Mouse (Mus musculus) brown adipose tissue, adult 24 weeks (tissue): ENCODE measurements at regions not wholly inside any gene's neighbourhood (a gene's known extent, or its start where the extent isn't known, plus 50 kb on each side); places are given as distances from the start of the nearest gene placed in this dataset.

Experiments used
- H3K27ac ChIP-seq: fragments of 200-500 bp; replicated peaks from 2 replicates; pipeline ENCODE4 v1.5.1; 2012; ENCODE audit warnings: low read depth, mild to moderate bottlenecking, low read length
- H3K4me1 ChIP-seq: fragments of 200-500 bp; 2 replicates; pipeline ENCODE4 v1.6.1; 2012; ENCODE audit warnings: low read length, mixed read lengths; ENCODE audit not compliant: control insufficient read depth, insufficient read depth, insufficient read length
- H3K4me3 ChIP-seq: fragments of 200-500 bp; 2 replicates; pipeline ENCODE4 v1.5.1; 2012; ENCODE audit warnings: low read depth, mild to moderate bottlenecking, low read length, moderate library complexity; ENCODE audit not compliant: insufficient read depth

DNA sequence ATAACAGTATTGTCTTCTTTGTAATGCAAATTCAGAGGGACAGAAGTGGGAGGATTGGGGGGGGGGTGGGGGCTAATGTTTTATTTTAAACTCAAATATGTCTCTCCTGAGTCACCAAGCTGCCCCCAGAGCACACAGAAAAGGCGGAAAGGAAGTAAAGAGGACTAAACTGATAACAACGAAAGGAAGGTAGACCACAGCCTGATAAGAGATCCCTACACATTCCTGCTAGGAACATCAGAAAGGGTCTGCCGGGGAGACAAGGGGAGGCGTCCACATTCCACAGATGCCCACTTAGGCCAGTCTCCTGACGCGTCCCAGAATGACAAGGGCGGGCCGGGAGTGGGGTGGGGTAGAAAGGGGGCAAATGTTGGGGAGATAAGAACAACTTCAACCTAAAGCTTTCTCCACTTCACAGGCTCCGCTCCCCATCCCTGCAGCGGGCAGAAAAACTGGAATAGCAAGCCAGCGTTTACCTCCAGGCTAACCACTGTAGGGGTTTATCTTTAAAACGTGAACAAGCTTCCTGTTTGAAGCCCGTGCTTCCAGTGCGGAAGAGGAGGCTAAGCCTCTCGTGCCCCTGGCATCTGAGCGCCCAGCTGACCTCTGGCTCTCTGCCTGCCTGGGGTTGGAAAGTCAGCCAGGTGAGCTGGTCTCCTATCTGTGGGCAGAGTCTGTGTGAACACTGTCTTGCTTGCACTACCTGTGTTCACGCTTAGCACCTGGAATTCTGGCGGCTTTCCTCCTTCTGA is 93.9 kb downstream of the Spry2 start:
- Histone ChIP-seq H3K4me3 (no peak overlapping the region), H3K4me1 (no peaks in the 10 kb centered on the region), H3K27ac (no peak overlapping the region)

DNA sequence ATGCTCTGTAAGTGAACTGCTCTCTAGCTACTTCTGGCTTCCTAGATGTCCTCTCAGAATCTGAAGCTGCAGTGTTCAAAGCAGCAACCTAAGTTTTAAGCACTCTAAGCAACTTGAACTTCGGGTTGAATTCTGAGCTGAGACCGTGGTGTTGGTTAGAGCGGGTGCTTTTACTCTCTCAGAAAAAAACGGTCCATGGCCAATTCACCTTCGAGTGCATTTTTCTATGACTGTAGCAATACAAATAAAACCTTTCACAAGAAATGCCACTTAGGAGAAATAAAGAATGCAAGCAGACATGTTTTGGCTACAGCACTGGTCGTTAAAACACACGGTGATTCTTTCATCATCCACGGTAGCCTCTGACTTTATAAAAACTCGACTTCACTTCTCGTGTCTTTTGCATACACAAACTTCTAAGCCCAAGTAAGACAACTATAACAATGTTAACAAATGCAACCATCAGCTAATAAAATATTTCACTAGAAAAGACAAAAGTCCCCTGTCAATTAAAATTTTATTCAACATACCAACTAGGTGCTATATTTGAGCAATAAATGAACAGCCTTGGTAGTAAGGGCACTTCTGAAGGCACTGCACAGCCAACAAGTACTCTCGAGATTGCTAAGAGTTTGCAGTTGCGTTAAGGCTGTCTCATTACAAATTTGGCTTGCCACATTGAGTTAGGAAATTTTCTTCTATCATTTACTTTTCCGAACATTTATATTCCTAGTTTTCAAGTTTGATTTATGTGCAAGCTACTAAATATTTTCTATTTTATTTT is 96.3 kb downstream of the Spry2 start:
- Histone ChIP-seq H3K4me1 (no peaks in the 10 kb centered on the region), H3K4me3 (no peak overlapping the region), H3K27ac (no peak overlapping the region)

DNA sequence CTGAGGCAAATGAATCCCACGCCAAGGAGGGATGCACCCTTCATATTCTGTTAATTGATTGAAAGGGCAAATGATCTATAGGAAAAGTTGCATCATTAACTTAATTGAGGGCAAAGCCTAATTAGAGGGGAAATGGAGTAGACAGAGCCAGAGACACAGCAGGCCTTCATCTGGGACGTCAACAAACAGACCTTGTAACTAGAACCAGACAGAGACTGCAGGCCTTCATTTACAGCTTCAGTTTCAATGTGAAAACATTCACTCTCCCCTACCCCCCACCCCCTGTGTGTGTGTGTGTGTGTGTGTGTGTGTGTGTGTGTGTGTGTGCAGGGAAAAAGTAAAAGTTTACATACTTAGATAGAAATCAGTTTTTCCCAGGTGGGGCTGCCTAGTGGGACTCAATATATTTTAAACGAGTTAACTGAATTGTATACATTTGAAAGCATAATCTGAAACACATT is 97.2 kb downstream of the Spry2 start:
- H3K4me1 ChIP-seq = no peaks in the 10 kb centered on the region
- no peak overlapping the region for H3K27ac ChIP-seq
- no peak overlapping the region for H3K4me3 ChIP-seq

DNA sequence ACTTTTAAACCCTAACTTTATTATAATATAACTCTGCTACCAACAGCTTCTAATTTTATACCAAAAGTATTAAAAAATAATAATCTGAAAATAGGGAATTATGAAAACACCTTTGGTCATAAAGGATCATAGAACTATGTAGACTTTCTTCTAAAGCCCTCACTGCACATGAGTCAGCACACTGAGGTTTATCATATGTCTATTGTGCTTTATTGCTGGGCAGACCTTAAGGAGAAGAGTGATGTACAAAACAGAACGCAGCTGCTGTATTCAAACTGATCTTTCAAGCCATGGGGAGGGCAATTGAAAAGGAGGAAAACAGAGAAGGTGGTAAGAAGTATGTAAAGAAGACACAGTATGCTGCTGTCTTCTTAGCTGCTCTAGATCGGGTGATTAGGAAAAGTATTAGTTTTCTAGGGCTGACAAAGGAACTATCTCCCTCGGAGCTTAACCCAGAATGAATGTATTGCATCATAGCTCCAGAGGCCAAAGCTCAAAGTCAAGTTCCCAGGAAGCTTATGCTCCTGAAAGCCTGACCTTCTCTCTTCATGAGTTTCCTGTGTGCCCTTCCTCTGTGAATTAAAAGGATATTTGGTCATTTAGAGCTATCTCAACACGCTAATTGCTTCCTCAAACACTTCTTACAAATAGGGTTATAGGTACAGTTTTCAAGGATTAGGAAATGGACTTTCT is 103.5 kb downstream of the Spry2 start:
- H3K4me1 ChIP-seq = no peaks in the 10 kb centered on the region
- H3K4me3 ChIP-seq = no peak overlapping the region
- no peak overlapping the region; the same call in 1 of the 2 replicates for H3K27ac ChIP-seq

DNA sequence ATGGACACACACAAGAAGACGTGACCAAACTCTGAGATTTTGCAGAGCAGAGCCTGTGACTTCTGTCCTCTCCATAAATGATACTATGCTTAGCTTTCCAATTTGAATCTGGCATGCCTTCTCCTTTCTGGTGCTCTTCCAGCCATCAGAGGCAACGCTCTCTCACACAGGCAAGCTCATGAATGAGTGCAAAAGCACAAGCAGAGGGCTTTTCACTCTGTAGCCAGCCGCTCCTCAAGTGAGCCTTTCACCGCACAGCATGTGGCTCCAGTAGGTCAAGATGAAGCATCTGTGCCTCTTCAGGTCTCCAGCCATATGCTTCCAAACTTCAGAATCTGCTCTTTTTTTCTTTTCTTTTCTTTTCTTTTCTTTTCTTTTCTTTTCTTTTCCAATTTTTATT is 106.2 kb downstream of the Spry2 start:
- Histone ChIP-seq H3K4me1 (no peaks in the 10 kb centered on the region), H3K4me3 (no peak overlapping the region), H3K27ac (no peak overlapping the region)

DNA sequence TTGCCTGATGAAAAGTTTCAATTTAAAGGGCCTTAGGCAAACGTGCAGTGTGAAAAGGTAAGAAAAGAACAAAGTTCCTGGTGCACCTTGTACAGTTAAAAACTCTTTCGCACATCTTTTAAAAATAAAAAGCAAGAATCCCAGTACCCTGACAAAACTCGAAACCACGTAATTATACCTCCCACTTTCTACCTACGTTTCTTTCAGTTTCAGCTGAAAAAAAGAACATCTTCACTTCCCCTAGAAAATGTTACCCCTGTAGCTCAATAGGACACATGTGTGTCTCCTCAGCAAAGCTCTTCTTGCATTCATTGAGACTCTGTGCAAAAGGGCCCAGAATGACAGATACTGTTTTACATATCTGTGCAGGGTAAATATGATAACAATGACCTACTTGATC is 113.2 kb downstream of the Spry2 start:
- Histone ChIP-seq H3K4me1 (no peaks in the 10 kb centered on the region), H3K4me3 (no peak overlapping the region), H3K27ac (no peak overlapping the region)

DNA sequence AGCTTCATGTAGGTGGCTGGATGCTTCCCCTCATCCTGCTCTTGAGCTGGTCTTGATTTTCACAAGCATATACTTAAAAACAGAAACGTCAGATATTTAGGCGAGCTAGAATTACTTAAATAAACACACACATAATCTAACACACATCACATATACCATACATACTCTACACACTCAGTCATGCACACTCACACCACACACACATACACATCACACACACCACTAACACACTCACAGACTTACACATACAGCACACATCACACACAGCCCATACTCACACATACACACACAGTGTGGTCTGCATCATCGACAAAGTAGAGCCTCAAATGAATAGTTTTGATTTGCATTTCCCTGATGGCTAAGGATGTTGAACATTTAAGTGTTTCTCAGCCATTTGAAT is 116.9 kb downstream of the Spry2 start:
- no peak overlapping the region for H3K4me3 ChIP-seq
- H3K4me1 ChIP-seq = no peaks in the 10 kb centered on the region
- no peak overlapping the region; the same call in 1 of the 2 replicates for H3K27ac ChIP-seq

DNA sequence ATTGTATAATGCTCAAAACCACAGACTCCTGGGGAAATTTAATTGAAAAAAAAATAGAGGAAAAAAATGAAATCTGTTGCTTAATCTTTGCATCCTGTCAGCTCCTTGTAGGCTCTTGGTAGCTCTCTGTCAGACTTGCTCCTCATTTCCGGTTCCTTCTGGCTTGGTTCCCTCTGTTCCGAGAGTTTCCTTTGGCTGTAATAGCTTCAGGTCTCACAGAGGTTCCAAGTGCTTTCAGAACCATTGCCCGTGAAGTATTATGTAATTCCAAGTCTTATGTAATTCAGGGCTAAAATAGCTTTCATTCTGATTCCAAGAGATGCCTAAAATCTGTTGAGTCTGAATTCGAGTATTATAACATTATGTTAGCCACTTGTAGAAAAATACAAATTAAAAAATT is 117.3 kb downstream of the Spry2 start:
- Histone ChIP-seq H3K4me1 (no peaks in the 10 kb centered on the region), H3K4me3 (no peak overlapping the region), H3K27ac (no peak overlapping the region; the same call in 1 of the 2 replicates)

DNA sequence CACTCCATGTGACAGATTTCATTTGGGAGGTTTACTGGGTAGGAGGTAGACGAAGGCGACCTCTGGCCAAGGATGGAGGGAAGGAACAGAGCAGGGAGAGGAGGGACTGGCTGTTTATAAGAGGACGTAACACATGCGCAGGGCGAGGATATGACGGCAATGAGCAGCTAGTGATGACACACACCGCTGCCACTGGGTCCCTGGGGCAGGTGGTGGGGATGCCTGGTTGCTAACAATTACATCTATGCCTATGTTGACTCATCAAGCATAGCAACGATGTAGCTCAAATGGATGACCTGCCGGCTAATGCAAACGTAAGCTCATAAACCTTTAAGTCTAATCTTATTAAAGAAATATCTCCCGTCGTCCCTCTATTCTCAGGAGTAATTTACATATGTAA is 122.9 kb downstream of the Spry2 start:
- H3K4me3 ChIP-seq = no peak overlapping the region
- H3K4me1 ChIP-seq = no peaks in the 10 kb centered on the region
- H3K27ac ChIP-seq = no peak overlapping the region

DNA sequence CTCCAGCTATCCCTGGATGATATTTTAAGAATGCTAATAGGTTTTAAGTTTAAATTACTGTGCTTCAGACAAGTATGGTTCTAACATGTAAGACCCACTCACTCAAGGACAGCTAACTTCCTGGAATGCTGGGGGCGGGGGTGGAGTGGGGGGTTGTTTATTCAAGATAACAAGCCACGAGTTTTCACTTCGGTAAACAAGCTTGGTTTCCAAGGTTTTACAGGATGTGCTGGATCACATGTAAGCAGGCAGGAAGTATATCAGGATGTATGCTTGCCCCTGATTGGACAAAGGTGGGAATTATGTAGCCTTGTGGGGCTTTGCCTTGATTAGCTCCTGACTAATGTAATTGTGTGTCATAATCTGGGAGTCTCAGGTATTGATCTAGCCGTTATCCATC is 129.5 kb downstream of the Spry2 start:
- Histone ChIP-seq H3K27ac (no peak overlapping the region), H3K4me3 (no peak overlapping the region), H3K4me1 (no peaks in the 10 kb centered on the region)

DNA sequence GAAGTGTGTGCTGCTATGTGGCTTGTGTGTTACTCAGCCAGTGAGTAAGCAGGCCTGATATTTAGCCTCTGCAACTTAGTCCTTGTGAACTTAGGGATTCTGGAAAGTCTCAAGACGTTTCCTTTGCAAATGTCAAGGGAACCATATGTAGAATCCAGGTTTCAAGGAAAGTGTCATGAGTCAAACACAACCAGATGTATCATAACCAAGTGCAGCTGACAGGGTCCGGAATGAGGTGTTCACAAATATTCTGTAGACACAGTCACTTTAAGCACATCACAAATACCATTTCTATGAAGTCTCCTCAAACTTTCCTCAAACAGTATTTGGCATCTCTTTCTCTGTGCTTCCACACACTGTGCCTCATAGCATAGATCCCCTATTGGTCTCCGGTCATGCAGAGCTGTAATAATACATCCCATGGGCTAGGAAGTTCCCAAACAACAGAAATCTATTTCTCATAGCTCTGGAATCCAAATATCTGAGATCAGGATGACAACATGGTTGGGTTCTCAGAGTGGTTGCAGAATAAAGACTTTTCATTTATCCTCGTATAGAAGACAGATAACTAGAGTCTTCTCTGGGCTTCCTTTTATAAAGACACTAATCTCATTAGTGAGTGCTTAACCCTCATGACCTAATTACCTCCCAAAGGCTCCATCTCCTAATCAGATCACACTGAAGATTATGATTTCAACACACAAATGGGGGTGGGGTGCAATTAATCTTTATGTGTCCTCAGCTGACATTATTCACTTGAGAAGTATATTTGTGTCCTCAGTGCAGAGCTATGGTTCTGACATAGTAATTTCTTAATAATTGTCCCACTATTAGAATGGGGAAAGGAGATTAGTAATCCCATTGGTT is 143.9 kb downstream of the Spry2 start:
- Histone ChIP-seq H3K4me3 (no peak overlapping the region), H3K27ac (no peak overlapping the region)

DNA sequence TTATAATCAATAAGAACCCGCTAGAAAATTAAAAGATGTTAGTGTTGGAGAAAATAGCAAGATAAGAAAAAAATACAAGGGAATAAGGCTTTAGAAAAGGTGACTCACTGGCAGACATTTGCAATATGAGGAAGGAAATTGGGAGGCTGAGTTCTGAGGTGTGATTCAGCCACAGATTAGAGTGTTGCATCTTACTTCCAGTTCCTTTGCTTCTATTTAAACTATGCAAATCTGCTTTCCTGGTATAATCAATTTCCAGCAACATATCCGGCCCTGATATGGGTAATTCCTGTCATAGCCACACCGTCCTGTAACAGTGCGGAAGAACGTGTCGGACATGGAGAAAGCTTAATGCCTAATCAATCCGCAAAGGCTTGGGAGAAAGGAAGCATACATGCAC is 144.9 kb downstream of the Spry2 start:
- H3K27ac ChIP-seq = no peak overlapping the region; the same call in 1 of the 2 replicates

More for the DNA sequence above, 143.9 kb downstream of the Spry2 start:
- no peaks in the 10 kb centered on the region for H3K4me1 ChIP-seq

DNA sequence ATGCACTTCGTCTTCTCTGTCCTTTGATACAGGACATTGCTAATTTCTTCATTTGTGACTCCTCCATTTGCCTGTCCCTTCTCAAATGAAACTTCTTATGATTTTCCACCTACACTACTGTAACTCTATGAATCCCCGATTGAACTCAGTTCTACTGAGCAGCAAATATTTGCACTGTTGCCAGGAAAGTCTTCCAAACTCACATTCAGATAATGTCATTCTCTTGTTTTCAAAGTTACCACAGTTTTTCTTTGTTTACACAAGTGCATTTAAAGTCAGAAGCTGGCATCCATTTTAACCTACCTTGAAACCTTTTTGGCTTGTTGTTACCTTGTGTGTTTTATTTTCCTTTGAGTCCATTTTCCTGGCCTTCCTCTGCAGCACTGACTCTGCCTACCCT is 152.0 kb downstream of the Spry2 start:
- Histone ChIP-seq H3K27ac (peak overlapping the region; percentile 83), H3K4me1 (peaks cover 12% of the 10 kb centered on the region; the same call in 1 of the 2 replicates), H3K4me3 (no peak overlapping the region)

More for the DNA sequence above, 144.9 kb downstream of the Spry2 start:
- no peaks in the 10 kb centered on the region for H3K4me1 ChIP-seq
- no peak overlapping the region for H3K4me3 ChIP-seq

DNA sequence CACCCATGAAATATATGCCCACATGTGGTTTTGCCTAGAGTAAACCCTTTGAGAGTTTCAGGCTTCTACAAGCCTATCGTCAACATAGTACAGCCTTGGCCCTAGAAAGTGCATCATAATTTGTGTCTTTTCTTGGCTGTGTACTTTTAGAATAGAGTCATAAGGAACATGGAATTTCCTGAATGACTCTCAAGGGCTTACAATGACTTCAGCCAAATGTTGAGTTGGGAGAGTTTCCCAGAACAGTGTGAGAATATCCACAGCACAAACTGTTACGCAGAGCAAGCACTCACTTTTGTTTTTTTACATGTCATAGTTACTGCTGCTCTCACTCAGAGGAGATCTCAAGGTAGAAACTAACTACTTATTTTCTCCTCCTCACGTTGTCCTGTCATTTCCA is 152.5 kb downstream of the Spry2 start:
- Histone ChIP-seq H3K27ac (peak overlapping the region; percentile 83), H3K4me3 (no peak overlapping the region), H3K4me1 (peaks cover 12% of the 10 kb centered on the region; the same call in 1 of the 2 replicates)
